Mouse (Mus musculus) gastrocnemius, adult 18-20 months (tissue): ENCODE results near the gene Odaph. TPM values are rescaled to one million over a fixed set of nuclear protein-coding genes. Genes with fewer than 3 reads are reported as not detected.
"Not testable (repeated sequence)": the region's sequence is repeated elsewhere in the genome, so short reads cannot be mapped to it uniquely, and the experiment has no call there.

Experiments
- DNase-seq: peaks from one replicate; pipeline ENCODE4 v3.0.0; 2021; ENCODE audit warnings: low spot score
- long read RNA-seq, 2 experiments: library from polyadenylated mRNA; stranded (forward); transcript quantifications; one replicate each; pipeline ENCODE4 v2.0.0; 2021
- total RNA-seq, 2 experiments: library from RNA; stranded (reverse); gene quantifications; 2 replicates each; pipeline ENCODE4 v1.2.3; 2021

The Odaph gene
- total RNA-seq, result under 1 TPM in 1 of 2 experiments, not detected in 1; 0.53 TPM
- long read RNA-seq, experiment 1, result 0 reads
- long read RNA-seq, experiment 2, result 0 reads

DNA sequence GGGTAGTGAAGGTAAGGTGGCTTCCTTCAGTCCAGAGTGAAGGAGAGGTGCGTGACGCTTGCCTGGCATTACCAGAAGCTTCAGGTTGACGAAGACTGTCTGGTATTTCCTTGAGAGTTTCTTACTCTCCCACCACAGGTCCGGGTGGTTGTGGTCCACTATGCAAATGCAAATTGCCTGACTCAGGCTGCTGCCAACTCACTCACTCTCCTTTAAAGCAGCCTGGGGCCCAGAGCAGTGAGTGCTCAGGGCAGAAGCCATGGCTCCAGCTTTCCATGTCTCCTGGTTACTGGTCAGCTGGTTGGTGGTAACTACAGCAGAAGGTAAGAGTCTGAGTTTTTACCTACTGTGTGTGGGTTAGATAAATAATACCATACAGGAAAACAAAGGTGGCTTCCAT lies at the start of gene Odaph:
Odaph (plus strand) TSS at position 240 of the 400 bp plus-strand sequence.
- DNase-seq, result no peak

GRCm38 (mm10) chr5:91945609-91946008 lies 41.7 kb upstream of the Odaph start:
- not testable (repeated sequence) for DNase-seq

DNA sequence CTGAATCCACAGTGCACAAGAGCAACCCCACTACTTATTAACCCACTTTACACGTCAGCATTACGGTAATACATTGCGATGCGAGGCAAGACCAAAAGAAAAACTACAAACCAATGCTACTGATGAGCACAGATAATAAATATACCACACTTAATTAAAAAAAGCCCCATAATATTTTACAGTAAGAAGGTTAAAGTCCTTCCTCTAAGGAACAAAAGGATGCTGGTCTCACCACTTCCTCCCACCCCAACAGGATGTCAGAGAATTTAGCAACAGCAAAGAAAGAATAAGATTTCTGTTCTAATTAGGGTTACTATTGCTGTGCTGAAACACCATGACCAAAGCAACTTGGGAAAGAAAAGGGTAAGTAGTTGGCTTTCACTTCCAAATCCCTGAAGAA lies 40.3 kb upstream of the Odaph start:
- DNase-seq, result no peak

GRCm38 (mm10) chr5:91949441-91949840 lies 37.8 kb upstream of the Odaph start:
- DNase-seq, result no peak

GRCm38 (mm10) chr5:91951404-91951803 lies 35.9 kb upstream of the Odaph start:
- no peak for DNase-seq

GRCm38 (mm10) chr5:91956991-91957760 lies 30.1 kb upstream of the Odaph start:
- no peak for DNase-seq

GRCm38 (mm10) chr5:91959096-91959495 lies 28.2 kb upstream of the Odaph start:
- no peak for DNase-seq

GRCm38 (mm10) chr5:91959986-91960385 lies 27.3 kb upstream of the Odaph start:
- no peak for DNase-seq

DNA sequence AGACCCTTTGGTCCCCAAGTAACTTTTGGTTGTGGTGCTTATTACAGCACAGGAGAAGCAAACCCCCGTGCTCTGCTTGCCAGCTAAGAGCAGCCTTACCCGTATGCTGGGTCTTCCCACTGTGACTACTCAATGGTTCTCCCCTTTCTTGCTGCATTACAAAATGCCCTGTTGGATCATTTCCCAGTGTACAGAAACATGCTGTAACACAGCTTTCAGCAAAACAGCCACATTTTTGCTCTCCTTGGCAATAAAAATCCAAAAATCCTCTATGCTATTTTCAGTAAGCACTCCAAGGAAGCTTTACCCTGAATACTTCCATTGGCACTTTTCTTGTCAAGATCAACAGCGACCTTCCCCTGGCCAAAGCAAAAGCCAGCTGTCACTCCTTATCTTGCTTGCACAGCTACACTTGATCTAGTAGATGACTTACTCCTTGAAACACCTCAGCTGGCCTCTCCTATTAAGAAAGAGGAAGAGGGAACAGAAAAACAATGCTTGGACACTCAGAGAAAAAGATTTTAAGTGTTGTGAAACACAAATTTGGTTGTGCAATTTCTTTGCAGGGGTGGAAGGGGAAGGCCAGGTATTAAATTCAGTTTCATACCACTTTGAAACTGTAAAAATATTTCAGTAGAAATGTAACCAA lies 26.5 kb upstream of the Odaph start:
- peak; percentile 9 for DNase-seq

GRCm38 (mm10) chr5:91961370-91961769 lies 25.9 kb upstream of the Odaph start:
- DNase-seq, result peak; percentile 5

DNA sequence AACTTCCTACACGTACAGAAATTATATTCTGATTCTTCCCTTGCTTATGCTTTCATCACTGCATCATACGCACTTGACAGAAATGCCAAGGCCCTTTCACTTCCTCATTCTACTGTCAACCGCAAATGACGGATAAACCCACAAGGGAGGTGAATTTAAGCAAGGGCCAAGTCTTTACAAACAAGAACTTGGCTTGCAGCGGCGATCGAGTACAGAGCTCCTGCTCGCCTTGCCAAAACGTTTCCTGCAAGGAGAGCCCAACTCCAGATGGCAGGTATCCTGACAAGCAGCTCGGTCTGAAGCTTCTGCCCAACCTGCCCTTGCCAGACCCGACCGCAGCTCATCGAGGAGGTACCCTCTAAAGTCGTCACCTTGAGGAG lies 25.0 kb upstream of the Odaph start:
- DNase-seq, result no peak

- peak; percentile 97 for DNase-seq
These were observed 24.4 kb upstream of the Odaph start, which contains the start of gene Rchy1 for GRCm38 (mm10) chr5:91962639-91963440. Gene Rchy1, minus strand, starts transcription at chr5:91963068.

- no peak for DNase-seq
These were observed 15.2 kb upstream of the Odaph start for GRCm38 (mm10) chr5:91972046-91972445.

DNA sequence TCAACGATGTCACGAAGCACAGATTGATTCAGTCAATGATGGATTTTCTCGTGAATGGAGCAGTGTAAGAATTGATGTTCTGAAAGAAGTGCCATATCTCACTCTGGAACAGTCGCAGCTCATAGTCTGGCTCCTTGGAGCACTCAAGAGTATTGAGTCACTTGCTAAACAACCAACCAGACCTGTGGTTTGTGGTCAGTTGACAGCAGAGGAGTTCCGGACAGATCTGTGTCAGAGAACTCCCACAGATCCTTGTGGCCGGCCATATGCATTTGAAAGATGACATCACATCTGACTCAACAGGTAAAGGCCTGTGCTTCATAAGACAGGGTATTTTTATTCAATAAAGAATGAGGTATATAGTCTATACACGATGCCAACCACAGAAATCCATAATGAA lies 13.3 kb upstream of the Odaph start:
- DNase-seq, result no peak

DNA sequence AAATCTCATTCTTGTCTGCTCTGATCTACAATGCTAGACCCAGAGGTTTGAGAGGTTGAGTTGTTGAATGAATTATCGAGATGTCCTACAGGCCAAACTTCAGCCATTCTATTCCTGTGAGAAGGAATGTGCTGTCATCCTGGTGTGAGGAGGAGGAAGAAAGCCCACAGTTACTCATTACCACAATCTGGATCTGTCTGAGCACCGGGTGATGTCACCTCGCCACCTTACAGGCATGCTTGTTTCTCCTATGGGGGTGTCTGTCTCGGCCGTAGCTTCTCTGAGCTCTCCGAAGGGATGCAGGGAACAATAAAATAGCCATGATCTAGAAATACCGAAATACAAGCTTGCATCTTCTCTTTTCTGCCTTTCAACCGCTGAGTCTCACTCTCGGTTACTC lies 11.5 kb upstream of the Odaph start:
- DNase-seq, result no peak

GRCm38 (mm10) chr5:91976566-91977396 lies 10.5 kb upstream of the Odaph start:
- DNase-seq, result no peak

DNA sequence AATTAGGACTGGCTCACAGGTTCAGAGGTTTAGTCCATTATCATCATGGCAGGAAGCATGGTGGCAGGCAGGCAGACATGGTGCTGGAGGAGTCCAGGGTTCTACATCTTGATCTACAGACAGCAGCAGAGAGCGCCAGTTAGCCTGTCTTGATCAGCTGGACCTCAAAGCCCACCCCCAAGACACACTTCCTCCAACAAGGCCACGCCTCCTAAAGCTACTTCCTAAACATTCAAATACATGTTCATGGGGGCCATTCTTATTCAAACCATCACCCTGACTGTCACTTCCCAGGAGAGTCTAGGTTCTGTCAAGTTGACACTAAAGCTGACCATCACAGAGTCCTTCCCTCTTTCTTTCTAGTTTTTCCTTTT lies 9.9 kb upstream of the Odaph start:
- DNase-seq, result no peak

- DNase-seq, result no peak
These were observed 6.0 kb upstream of the Odaph start for GRCm38 (mm10) chr5:91981176-91981840.

DNA sequence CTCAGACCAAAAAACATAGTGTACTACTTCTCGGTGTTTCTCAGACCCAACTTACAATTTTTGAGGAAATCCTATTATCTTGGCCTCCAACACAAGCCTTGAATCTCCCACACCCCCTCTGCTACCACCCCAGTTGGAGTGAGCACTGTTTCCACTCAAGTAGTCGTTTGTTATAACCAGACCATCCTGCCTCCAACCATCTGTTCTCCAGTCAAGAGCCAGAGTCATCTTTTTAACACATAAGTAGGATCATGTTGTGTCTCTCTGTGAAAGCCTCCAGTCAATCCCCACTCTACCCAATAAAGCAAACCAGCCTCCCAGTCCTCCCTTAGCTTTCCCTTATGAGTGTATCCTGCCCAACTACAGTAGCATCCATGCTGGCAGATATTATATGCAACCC lies 3.8 kb upstream of the Odaph start:
- DNase-seq, result no peak

- no peak for DNase-seq
These were observed 1.6 kb upstream of the Odaph start for GRCm38 (mm10) chr5:91985721-91986120.

- no peak for DNase-seq
These were observed 524 bp downstream of the Odaph start for GRCm38 (mm10) chr5:91987799-91988198.
